Mouse (Mus musculus): ENCODE results near the gene Lrwd1. TPM values are rescaled to one million over a fixed set of nuclear protein-coding genes. Genes with fewer than 3 reads are reported as not detected.

The Lrwd1 gene
- polyA plus RNA-seq (2012; rRNA removed) = 18.4 and 19.9 TPM in 2 replicates

DNA sequence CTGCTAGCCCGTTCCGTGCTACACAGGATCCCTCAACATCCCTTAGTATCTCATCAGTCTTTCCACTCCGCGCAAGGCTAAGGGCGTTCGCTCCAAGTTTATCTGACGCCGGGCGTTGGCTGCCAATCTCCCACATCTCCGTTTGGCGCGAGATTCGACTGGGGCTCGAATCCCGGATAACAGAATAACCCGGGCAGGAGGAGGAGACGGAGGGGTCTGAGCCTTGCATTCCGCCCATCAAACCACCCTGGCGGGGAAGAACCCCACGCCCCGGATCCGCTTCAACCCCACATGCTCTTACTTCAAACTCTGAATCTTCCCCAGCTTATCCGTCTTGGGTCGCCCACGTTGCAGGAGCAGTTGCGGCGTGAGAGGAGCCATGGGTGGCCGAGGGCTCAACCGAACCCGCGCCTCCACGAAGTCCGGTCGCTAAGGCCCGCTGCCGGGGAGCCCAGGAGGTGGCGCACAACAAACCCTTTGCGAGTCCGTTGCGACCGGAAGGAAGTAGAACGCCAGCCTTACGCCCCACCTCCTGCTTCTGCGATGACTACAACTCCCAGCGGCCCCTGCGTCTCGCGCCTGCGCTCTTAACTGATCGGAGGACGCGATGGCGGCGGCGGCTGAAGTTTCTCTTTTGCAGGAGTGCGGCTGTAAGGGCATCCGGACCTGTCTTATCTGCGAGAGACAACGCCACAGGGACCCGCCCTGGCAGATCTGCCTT lies at the start of gene Lrwd1, which contains the start of gene Alkbh4:
Gene Lrwd1 (minus strand): TSS at position 504 of the 721 bp plus-strand sequence.
Gene Alkbh4 (plus strand): TSS at position 576 of the 721 bp plus-strand sequence.
- peak within 1 kb of the TSS; percentile 40 for H3K27ac ChIP-seq (ENCODE audit: insufficient read depth, low read depth, low read length)
- TF ChIP-seq POLR2A (IDR thresholded peaks at IDR 0.05; ENCODE audit: low read depth, low read length) (peak; percentile 15), CTCF (conservative IDR thresholded peaks at IDR 0.05; ENCODE audit: insufficient read depth, insufficient read length, low read depth, low read length) (peak; percentile 62)
- WGBS = under 1% methylated on average over 60 of the region's 60 CpGs
- H3K36me3 ChIP-seq (ENCODE audit: control insufficient read depth, insufficient read depth, low read length) = 0 out of 2 replicates have a peak, but pooled peaks cover 2% of the 10 kb centered on the region
- no peaks in the 10 kb centered on the region for H3K27me3 ChIP-seq (replicated peaks; ENCODE audit: control insufficient read depth, insufficient read depth, low read length)
- peak within 1 kb of the TSS; percentile 68 for H3K4me3 ChIP-seq (ENCODE audit: insufficient read depth, low read depth, low read length)
- H3K4me1 ChIP-seq (ENCODE audit: control insufficient read depth, insufficient read depth, low read length) = peaks cover 4% of the 10 kb centered on the region; the same call in 1 of the 2 replicates
- peak; percentile 98 for DNase-seq

DNA sequence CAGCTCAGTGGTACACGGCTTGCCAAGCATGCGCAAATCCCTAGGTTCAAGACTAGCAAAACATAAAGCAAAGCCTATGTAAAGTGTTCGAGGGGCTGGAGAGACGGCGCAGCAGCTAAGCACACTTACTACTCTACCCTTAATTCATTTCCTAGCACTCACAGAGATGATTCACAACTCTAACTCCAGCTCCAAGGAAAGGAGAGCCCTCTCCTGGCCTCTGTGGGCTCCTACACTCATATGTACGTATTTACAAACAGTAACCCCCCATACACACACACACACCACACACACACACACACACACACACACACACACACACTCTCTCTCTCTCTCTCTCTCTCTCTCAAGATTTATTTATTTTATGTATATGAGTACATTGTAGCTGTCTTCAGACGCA lies 47.9 kb upstream of the Lrwd1 start:
- Histone ChIP-seq H3K27me3 (replicated peaks; ENCODE audit: control insufficient read depth, insufficient read depth, low read length) (no peaks in the 10 kb centered on the region), H3K4me3 (ENCODE audit: insufficient read depth, low read depth, low read length) (no peak overlapping the region), H3K4me1 (ENCODE audit: control insufficient read depth, insufficient read depth, low read length) (0 out of 2 replicates have a peak, but pooled peaks cover 3% of the 10 kb centered on the region), H3K36me3 (ENCODE audit: control insufficient read depth, insufficient read depth, low read length) (no peaks in the 10 kb centered on the region; the same call in none of the 2 replicates), H3K27ac (ENCODE audit: insufficient read depth, low read depth, low read length) (no peak overlapping the region)
- no peak for DNase-seq
- WGBS = 90% methylated on average over 7 of the region's 7 CpGs
- no peak for TF ChIP-seq POLR2A (IDR thresholded peaks at IDR 0.05; ENCODE audit: low read depth, low read length)
- TF ChIP-seq CTCF (conservative IDR thresholded peaks at IDR 0.05; ENCODE audit: insufficient read depth, insufficient read length, low read depth, low read length) = no peak

DNA sequence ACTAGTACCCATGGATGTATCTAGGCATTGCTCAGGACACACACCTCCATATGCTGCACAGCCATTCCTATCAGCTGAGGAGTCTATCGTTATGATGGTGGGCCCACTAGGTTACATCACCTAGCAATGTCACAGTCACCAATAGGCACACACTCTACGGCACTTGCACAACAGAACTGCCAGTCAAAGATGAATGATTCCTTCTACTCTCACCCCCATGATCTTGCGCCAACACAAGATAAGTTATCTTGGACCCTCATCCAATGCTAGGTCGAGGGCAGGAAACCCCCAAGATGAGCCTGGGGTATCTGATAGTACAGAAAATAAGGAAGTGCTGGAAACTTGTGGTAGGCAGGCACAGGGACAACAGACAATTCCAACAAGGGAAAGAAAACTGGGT lies 47.0 kb upstream of the Lrwd1 start:
- Histone ChIP-seq H3K4me1 (ENCODE audit: control insufficient read depth, insufficient read depth, low read length) (0 out of 2 replicates have a peak, but pooled peaks cover 3% of the 10 kb centered on the region), H3K4me3 (ENCODE audit: insufficient read depth, low read depth, low read length) (no peak overlapping the region), H3K27me3 (replicated peaks; ENCODE audit: control insufficient read depth, insufficient read depth, low read length) (no peaks in the 10 kb centered on the region), H3K27ac (ENCODE audit: insufficient read depth, low read depth, low read length) (no peak overlapping the region), H3K36me3 (ENCODE audit: control insufficient read depth, insufficient read depth, low read length) (no peaks in the 10 kb centered on the region; the same call in none of the 2 replicates)
- DNase-seq = no peak
- TF ChIP-seq CTCF (conservative IDR thresholded peaks at IDR 0.05; ENCODE audit: insufficient read depth, insufficient read length, low read depth, low read length) (no peak), POLR2A (IDR thresholded peaks at IDR 0.05; ENCODE audit: low read depth, low read length) (no peak)
- WGBS = 90% methylated on average over 4 of the region's 4 CpGs

DNA sequence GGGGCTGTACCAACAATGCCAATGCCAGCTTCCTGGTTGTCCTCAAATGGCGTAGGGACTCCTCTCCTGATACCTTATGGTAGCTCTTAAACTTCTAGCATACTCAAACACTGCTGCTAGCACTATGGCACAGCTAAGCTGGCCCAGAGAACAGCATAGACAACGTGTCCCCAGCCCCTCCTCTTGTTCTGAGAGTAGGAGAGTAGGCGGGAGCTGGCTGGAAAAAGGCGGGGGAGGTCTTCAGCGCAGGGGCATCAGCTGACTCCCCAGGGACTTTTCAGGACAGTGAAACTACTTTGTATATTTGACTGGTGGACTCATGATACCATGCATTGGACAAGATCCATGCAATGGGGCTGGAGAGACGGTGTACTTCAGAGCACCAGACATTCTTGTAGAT lies 46.2 kb upstream of the Lrwd1 start:
- TF ChIP-seq POLR2A (IDR thresholded peaks at IDR 0.05; ENCODE audit: low read depth, low read length) (no peak), CTCF (conservative IDR thresholded peaks at IDR 0.05; ENCODE audit: insufficient read depth, insufficient read length, low read depth, low read length) (no peak)
- 90% methylated on average over 6 of the region's 6 CpGs for WGBS
- Histone ChIP-seq H3K27me3 (replicated peaks; ENCODE audit: control insufficient read depth, insufficient read depth, low read length) (no peaks in the 10 kb centered on the region), H3K36me3 (ENCODE audit: control insufficient read depth, insufficient read depth, low read length) (no peaks in the 10 kb centered on the region; the same call in none of the 2 replicates), H3K4me1 (ENCODE audit: control insufficient read depth, insufficient read depth, low read length) (0 out of 2 replicates have a peak, but pooled peaks cover 3% of the 10 kb centered on the region), H3K27ac (ENCODE audit: insufficient read depth, low read depth, low read length) (no peak overlapping the region), H3K4me3 (ENCODE audit: insufficient read depth, low read depth, low read length) (no peak overlapping the region)
- no peak for DNase-seq

DNA sequence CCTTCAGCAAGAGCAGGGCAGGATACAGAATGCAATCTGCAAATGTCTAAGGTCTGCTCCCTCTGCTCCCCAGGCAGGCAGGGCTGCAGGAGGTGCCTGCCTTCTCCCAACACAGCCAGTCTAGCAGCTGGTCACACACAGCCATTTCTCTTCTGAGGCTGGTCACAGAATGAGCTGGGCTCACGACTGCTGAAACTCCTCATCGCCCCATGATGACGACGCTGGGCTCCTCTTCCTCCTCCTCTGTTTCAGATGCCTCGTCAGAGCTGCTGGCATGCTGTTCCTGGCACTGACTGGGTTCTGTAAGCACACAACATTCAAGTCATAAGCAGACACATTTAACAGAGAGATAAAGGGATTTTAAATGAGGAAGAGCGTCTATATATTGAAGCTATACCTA lies 45.3 kb upstream of the Lrwd1 start:
- no peak overlapping the region for H3K4me3 ChIP-seq (ENCODE audit: insufficient read depth, low read depth, low read length)
- H3K36me3 ChIP-seq (ENCODE audit: control insufficient read depth, insufficient read depth, low read length) = no peaks in the 10 kb centered on the region; the same call in none of the 2 replicates
- TF ChIP-seq POLR2A (IDR thresholded peaks at IDR 0.05; ENCODE audit: low read depth, low read length) (no peak), CTCF (conservative IDR thresholded peaks at IDR 0.05; ENCODE audit: insufficient read depth, insufficient read length, low read depth, low read length) (no peak)
- 0 out of 2 replicates have a peak, but pooled peaks cover 3% of the 10 kb centered on the region for H3K4me1 ChIP-seq (ENCODE audit: control insufficient read depth, insufficient read depth, low read length)
- no peak for DNase-seq
- WGBS = 91% methylated on average over 6 of the region's 6 CpGs
- no peak overlapping the region for H3K27ac ChIP-seq (ENCODE audit: insufficient read depth, low read depth, low read length)
- H3K27me3 ChIP-seq (replicated peaks; ENCODE audit: control insufficient read depth, insufficient read depth, low read length) = no peaks in the 10 kb centered on the region

DNA sequence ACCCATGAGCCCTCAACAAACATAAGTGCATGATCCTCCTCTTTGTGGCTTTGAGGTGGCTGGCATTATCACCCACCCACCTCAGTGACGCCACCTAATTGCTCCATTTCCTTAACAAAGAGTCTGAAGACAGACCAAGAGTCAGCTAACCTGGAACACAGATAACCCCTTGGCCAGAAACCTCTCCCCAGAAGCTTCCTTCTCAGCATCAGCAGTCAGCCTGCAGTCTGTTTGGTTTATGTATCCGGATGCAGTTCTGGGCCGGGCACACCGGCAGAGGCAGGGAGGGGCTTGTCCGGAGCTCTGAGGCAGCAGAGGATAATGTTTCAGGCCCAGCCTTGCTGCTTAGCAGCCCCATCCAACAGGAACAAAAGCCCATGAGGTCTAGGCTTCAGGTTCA lies 43.7 kb upstream of the Lrwd1 start:
- no peaks in the 10 kb centered on the region; the same call in none of the 2 replicates for H3K36me3 ChIP-seq (ENCODE audit: control insufficient read depth, insufficient read depth, low read length)
- 53% methylated on average over 5 of the region's 5 CpGs for WGBS
- no peaks in the 10 kb centered on the region for H3K27me3 ChIP-seq (replicated peaks; ENCODE audit: control insufficient read depth, insufficient read depth, low read length)
- no peak for DNase-seq
- no peak for TF ChIP-seq POLR2A (IDR thresholded peaks at IDR 0.05; ENCODE audit: low read depth, low read length)
- TF ChIP-seq CTCF (conservative IDR thresholded peaks at IDR 0.05; ENCODE audit: insufficient read depth, insufficient read length, low read depth, low read length) = no peak
- H3K27ac ChIP-seq (ENCODE audit: insufficient read depth, low read depth, low read length) = no peak overlapping the region
- H3K4me1 ChIP-seq (ENCODE audit: control insufficient read depth, insufficient read depth, low read length) = no peaks in the 10 kb centered on the region
- H3K4me3 ChIP-seq (ENCODE audit: insufficient read depth, low read depth, low read length) = no peak overlapping the region

Measured in kidney, adult 2 months (tissue).